Mouse (Mus musculus): ENCODE measurements at regions not wholly inside any gene's neighbourhood (a gene's known extent, or its start where the extent isn't known, plus 50 kb on each side); places are given as distances from the start of the nearest gene placed in this dataset.

DNA sequence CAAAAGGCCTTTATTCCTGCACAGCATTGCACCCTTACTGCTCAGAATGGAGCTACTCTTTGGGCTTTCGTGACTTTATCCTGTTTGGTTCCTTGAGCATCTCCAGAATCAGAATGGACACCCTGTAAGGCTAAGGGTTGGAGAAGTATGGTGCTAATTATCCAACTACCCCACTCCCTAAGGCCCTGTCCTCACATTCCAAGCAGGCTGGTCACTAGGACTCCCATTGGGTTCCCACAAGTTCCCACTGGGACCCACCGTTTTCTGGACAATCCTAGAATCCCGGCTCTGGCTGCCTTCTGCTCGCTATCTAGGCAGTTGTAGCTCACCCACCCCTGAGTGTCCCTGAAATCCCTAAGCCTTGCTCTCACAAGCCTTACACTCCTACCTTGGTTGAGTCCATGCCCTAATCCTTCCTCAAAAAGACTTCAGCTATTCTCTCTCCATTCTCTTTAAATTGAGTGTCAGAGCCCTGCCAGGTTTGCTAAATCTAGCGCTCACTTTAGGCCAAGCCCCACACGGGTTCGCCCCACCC is 146.1 kb downstream of the Efcab1 start:
- no peak for DNase-seq

DNA sequence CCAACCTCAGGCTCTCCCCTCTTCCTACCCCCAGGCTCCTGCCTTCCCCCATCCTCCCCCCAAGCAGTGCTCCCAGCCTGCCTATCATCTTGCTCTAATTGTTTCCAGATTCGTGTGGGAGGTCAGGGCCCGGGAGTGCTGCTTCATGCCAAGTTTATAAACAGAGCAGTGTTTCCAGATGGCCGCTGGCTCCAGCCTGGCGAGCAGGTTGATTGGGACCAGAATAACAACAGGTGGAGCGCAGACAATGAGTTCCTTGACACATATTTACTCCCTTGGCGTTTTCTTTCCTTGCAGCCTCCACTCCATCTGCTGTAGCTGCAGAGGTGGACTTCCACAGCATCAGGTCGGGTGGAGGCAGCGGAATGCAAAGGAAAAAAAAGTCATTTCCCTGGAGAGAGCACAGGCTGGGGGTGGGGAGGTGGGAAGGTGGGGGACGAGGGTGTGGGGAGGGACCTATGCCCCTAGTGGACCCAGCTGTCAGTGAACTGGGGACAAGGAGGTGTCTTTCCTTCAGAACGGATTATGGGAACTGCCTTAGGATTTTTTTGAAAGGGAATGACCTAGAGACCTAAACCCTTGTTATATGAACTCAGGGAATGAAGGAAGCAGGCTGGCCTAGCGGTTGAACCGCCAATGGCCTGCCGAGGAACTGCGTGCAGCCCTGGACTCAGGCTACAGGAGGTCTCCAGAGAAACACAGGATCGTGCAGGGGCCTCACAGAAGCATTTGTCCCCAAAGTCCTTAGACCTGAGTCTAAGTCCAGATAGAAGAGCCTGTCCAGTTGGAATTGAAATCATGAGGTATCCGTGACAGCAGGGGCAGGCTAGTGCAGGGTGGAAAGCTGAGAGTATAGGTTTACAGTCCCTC is 146.8 kb downstream of the Efcab1 start:
- DNase-seq = peak; percentile 34

DNA sequence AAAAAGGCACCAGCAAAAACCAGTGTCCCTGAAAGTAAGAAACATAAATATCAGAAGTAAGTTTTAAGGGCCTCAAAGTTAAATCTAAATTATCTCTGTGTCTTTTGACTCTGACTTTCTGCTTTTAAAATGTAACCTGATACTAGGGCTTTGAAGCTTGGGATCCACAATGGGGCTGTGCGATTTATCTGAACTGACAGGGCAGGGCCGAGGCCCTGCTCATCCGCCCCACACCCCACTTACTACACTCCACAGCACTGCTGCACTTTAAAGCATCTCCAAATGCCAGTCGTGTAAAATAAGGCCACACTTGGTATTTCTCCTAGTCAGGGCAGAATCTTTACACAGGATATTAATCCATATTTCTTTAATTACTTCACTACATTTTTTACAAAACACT is 147.4 kb downstream of the Efcab1 start:
- DNase-seq = no peak

DNA sequence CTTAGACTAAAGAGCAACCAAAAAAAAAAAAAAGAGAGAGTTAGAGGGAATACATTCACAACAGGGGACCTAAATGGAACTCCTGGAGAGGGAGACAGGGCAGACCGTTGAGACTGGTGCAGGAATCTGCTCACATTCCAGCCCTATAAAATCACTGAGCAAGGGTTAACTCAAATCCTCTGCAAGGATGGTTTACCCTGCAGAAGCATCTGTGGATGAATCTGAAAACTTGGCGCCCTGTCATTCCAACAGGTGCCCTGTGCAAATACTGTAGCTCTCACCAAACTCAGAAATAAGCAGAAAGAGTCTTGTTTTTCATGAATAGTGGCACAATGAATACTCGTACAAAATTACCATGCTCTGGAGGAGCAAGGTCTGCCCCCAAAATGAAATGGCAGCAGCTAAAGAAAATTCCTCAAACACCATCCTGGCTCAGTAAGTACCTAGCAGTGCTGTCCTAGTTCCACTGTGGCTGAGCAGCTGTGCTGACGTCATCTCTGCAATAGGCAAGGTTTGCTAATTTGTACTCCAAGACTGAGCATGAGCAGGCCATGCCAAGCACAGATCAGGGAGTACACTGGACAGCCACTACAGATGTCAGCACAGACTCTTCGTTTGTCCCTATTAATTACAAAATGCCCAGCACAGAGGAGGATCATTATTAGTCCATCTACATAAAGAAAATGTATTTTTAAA is 148.0 kb downstream of the Efcab1 start:
- DNase-seq = no peak

DNA sequence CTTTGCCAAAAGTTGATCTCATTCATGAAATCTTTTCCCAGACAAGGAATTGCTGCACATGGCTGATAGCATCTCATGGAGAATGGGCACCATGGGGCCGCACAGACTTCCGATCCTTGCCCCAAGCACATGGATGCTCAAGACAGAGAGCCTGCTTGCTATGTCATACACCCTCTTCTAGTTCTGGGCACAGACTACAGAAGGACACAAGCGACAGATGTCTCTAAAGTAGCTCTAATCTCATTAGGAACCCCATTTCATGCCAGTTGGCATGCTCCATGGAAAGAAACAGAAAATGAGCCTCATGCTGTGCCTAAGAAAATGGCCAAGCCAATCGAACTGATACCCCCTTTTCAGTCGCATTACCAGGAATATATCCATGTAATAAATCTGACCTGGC is 149.3 kb downstream of the Efcab1 start:
- no peak for DNase-seq

DNA sequence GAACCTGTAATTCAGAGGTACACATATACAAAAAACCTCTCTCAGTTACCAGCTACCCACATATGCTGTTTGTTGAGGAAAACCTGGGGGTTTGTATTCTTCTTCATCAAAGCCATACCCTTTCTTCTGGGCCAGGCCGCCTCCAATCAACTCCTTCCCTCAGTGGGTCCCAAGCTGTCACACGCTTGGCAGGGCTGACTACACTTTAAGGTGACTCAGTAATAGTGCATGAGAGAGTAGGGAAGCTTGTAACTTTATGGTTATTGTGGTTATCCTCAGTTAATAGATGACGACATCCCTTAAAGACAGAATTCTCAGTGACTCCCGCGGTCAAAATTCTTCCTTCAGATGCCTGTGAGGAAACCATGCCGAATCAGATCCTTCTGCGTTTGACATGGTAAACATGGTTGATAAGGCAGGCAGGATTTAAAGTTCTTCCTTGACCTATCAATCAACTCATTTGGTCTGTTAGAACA is 164.1 kb downstream of the Efcab1 start:
- no peak for DNase-seq

DNA sequence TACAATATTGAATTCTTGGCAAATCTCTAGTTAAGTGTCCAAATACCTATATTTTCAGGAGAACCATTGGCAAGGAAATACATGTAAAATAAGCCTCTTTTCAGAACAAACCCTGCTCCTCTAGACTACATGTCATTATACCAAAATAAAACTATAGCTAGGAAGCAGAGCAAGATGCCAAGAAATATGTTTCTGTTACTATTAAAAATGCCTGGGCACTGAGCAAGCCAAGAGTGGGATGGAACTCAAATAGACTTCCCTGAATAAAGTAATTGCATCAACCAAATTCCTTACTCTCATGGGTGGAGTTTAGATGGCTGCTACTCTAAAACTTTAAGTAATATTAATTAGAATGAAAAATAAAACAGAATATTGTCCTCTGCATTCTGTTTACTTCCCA is 168.0 kb downstream of the Efcab1 start:
- DNase-seq = no peak

DNA sequence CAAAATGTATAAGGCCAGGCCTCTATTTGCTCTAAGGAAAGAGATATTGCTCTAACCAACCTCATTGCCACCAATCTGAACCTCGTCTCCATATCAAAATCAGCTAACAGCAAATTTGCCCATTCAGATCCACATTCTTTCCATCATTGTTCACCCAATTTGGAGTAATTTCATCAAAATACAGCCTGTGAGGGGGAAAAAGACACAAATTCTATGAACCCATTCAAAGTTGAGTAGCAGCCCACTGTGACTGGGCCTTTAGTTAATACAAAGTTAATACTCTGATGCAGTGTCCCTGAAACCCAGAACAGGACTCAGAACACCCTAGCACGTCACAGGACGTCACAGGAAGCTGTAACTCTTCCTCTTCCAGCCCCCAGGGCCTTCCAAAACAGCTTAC is 177.3 kb downstream of the Efcab1 start:
- DNase-seq = no peak

DNA sequence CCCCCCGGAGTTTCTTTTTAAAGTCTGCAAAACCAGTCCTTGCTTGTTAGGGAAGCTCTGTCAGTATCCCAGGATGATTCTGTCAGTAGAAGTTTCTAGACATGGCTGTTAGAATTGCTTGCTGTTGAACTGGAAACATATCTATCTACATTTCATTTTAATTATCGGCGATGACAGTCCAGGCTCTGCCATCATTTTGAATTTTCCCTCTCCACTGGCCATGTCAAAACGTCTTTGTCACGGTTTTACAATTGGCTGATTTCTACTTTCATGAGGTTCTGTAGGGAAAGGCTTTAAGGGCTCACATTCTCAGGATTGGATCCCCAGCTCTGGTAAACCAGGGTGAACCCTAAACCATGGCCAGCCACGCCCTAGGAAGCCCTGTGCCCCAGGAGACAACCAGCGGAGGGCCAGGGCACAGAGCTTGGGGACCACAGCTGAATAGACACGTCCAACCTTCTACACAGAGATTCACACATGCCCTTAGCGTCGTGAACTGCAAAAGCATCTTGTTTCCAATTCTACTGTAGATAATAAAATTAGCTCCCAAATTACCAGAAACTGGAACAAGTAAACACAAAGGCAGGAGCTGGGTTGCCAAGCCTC is 177.8 kb downstream of the Efcab1 start:
- DNase-seq = no peak

DNA sequence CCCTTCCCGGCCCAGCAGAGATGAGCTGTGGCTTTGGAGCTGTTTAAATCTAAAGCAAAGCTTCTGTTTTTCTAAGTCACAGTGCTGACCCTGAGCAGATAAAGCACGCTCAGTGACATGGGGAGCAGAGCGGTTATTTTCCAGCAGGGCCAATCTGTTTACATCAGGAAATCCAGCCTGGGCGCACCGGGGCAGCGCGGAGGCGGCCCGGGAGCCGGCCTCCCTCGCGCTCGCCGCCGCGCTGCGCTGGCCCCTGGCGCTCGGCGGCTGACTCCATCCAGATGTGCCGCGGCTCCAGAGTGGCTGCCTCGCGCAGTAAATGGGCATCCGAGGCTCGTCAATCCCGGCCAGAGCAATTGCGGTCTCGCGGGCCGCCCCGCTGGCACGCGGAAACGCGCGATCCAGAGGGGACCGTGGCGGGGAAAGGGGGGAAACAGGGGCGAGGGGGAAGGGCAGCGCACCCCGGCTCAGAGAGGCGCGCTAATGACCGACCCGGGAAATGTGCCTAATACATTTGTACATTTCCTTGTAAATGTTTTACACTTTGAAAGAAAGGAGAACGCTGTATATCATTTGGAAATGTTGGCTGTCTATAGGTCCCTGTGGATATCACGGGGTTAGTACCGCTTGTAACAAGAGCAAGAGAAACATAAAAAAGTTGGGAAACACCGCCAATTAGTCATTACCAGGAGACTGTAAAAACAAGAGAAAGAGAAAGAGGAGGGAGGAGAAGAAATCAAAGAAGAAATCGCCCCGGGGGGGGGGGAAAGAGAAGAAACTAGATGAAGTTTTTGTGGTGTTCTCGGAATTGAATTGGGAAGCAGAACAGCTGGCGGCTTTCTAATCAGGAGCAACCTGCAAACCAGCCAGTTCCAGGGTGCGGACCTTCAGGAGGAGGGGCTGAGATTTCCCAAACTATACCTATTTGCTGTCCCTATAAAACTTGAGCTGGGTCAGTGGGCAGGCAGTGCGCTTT is 178.6 kb downstream of the Efcab1 start:
- DNase-seq = no peak

DNA sequence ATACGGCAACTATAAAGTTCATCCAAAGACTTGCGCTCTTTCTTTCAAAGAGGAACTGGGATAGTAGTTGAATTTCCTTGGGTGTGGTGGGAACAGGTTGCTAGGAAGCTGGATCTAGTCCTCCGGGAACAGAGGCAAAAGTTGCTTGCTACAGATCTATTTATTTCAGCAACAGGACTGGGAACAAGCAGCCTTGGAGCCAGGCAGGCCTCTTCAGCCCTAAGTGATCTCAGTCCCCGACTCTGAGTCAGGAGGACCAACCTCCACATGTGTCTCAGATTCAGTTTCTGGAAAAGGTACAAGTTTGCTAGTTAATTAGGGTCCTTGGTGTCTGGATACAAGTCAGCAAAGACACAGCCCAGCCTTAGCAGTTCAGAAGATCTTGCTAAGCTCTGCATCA is 180.2 kb downstream of the Efcab1 start:
- no peak for DNase-seq

DNA sequence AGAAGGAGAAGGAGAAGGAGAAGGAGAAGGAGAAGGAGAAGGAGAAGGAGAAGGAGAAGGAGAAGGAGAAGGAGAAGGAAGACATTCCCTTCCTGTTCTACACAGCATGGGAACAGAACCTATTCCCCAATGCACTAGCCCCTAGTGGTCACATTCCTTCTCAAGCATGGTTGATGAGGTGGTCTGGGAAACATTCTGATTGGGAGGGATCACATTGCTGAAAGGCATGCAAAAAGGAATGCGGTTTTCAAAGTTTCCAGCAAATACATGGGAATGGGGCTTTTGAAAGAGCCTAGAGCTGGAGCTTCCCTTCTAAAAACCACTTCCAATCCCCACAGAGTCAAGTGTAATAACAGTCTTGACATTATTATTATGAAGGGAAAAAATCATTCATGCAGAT is 197.5 kb downstream of the Efcab1 start:
- DNase-seq = no peak

DNA sequence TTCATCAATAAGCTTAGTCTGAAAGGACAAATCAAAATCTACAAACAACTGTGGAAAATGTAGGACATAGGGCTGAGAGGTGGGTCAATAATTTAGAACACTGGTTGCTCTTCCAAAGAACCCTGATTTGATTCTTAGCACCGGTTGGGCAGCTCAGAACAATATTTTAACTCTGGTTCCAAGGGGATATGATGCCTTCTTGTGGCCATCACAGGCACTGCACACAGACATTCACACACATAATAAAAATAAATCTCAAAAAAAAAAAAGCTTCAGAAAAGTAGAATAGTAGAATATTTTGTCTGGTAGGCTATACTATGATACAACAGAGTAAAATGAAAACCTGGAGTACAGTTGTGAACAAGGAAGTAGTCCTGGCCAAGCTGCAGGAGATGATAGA is 200.8 kb downstream of the Efcab1 start:
- DNase-seq = no peak

DNA sequence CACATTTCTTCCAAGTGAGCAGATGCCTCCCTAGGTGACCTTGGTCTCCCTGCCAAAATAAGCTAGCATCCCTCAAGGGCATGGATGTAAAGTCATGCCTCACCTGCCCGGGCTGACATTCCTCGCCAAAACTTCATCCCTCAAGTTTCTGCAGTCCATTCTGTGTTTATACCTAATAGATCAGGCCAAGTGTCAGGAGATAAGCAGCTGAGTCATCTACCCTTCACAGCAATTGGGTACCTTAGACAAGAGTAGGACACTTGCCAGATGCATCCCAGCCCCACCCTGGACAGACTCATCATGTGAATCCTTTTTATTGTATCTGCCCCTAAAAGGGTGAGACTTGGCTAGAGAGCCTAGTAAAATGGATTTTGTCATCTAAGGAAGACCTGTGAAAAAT is 204.1 kb upstream of the Gm21897 start:
- DNase-seq = no peak

DNA sequence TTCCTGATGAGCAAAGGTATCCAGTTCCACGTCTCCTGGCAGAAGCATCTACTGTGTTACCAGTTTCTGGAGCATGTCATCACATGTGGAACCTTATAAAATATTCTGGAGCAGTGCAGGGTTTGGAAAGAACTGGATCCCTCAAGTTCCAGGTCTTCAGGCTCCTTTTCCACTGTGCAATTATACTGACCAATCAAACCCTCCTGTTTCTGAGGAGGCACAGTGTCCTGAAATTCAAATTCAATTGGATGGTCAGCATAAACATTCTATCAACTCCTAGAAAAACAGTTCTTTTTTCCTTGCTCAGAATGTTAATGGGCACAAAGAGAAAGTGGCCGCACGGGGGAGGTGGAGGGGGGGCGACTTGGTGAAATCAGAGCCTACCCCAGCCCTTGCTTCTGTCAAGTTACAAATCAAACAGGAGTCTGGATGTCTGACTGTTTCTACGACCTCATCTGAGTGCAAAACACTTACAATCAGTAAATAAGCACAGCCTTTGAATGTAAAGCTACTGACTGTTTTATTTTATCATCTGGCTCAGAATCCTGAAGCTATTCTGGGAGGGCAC is 203.2 kb upstream of the Gm21897 start:
- DNase-seq = no peak

DNA sequence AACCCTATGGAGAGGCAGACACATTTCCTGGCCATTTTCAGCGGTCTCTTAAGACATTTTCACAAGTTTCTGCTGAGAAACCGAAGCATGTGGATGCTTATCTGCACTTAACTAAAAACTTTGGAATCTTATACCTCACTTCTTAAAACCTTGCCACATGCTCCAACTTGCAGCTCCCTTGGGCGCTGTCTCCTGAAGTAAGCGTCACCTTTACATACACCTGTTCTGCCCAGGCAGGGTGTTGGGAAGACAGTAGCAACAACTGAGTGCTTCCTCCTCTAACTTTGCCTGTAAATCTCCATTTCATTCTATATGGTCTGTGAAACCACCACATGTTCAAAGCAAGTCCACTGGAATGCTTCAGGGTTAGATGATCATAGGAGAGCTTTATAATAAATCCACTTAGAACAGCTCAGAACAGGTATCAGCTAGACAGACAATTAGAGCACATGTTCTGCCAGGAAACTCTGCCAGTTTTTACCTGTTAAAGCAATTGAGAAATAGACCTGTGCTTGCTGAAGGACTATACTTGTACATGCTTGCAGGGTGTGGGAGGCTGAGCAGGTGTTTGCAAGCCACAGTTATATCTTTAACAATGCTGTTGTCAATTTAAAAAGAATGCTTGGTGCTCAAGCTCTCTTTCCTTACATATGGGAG is 202.6 kb upstream of the Gm21897 start:
- DNase-seq = no peak

DNA sequence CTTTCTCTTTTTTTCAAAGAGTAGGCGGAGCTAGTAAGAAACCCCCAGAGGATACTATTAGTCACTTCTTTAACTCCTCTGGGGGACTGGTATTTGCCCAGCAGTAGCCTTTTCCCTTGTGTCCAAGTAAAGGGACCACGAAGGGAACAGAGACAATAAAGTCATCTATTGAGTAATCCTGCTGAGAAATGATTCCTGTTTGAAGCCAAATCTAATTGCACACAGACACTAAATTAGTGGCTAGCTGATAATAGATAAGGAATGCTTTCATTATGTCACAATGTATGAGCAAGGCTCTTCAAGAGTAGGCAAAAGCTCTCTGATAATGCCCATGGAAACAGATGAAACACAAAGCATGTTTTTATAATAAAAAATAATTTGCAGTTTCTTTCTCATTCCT is 201.9 kb upstream of the Gm21897 start:
- no peak for DNase-seq

DNA sequence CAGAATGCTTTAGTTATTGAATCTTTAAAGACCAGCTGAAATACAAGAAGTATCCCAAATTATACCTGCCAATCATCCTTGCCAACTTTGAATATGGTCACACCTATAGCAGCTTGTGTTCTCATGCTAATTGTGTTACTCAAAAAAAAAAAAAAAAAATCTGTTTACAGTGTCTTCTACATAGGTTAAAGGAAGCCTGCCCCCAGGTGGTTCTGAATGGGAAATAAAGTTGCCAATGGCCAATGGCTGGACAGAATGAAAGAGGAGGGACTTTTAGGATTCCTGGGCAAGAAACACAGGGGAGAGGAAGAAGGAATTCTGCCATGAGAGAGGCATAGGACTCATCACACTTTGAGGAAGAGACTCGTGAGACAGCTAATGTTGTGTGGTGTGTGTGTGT is 197.5 kb upstream of the Gm21897 start:
- DNase-seq = no peak

DNA sequence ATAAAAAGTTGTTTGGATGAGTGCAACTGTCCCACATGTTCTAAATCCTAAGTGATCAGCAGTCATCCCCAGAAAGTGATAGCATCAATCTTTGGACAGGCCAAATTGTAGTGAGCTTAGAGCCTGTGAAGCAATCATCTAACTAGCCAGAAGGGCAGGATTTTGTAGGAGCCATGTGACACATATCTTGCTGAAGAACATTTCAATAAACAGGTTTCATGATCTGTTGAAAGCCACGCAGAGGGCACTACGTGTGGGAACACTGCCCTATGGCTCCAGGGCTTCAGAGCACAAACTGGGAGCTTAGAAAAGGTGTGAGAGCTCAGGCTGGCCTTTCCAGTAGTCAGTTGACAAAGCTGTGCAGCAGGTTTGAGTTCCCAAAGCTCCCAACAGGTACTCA is 188.3 kb upstream of the Gm21897 start:
- no peak for DNase-seq

DNA sequence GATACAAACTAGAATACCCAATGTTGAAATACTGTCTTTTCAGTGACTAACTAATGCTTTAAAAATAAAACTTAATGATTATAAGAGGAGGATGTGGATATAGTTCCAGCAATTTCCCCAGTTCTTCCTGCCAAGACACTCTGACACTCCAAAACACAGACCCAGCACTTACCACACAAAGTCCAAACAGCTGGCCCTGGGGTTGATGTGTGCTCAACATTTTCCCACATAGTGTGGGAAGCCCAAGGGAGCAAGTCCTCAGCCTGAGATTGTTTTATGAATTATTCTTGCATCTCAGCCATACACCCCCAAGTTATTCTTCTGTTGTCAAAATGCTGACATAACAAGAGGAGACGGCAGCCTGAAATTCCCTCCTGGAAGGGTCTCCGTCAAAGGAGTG is 187.5 kb upstream of the Gm21897 start:
- DNase-seq = no peak

DNA sequence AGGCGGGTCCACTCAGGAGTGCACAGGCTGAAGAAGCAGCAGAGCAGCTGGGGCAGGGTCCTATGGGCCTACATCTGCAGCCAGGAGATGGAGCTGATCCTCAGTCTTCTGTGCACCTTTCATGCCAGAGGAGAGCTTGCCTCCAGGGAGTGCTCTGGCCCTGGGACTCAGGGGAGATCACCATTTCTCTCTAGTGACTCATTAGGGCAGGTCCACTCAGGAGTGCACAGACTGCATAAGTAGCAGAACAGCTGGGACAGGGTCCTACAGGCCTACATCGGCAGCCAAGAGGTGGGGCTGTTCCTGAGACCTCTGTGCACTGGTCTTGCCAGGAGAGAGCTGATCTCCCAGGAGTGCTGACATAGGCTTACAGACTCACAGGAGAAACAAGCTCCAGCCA is 159.4 kb upstream of the Gm21897 start:
- no peak for DNase-seq

DNA sequence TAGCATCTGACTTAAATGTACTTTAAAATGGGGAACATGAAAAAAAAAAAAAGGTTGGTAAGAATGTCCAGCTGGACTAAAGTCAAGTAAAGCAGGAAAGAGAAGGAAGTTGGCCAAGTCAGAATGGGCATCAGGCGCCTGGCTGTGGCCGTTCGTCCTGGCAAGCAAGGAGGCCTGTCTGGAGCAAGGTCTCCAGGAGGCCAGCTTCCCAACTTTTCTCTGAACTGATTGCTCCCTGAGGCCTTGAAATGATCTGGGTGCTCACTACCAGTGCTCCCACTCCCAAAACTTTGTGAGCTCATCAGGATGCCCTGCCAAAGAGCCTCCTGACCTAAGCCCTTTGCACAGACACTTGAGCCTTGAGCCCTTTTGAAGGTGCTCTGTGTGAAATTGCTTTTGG is 141.7 kb upstream of the Gm21897 start:
- no peak for DNase-seq
